Mouse (Mus musculus): ENCODE results near the gene Sf3a3.

The Sf3a3 gene

GRCm38 (mm10) chr4:124738013-124738412 is 23.4 kb downstream of the Sf3a3 start:
- no peak for DNase-seq (ENCODE audit: low read depth, low spot score)

- DNase-seq (ENCODE audit: low read depth, low spot score): no peak
Observed at GRCm38 (mm10) chr4:124738783-124739182, 24.2 kb downstream of the Sf3a3 start.

- DNase-seq (ENCODE audit: low read depth, low spot score): peak; percentile 95
Observed at GRCm38 (mm10) chr4:124741376-124742343, 27.1 kb downstream of the Sf3a3 start, which contains the start of gene Inpp5b. Inpp5b (plus strand) TSS chr4:124741850.

- peak; percentile 50 for DNase-seq (ENCODE audit: low read depth, low spot score)
Observed at GRCm38 (mm10) chr4:124742839-124743238, 28.3 kb downstream of the Sf3a3 start.

DNA sequence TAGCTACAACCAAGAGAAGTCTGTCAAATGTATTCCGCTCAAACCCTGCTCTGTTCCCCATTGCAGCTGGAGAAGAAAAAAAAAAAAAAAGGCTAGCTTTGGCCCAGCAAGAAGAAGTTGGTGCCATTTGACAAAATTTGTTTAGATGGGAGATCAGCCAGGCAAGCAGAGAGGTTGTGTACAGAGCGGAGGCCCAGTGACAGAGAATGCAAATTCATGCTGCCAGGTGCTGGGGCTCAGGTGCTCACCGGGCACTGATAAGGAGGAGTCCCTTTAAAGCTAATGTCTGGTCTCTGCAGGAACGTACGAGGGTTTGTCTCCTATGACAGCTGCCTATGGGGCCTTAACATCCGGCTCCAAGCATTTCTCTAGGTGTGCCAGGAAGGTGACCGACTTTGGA is 32.0 kb downstream of the Sf3a3 start:
- no peak for DNase-seq (ENCODE audit: low read depth, low spot score)

- DNase-seq (ENCODE audit: low read depth, low spot score): no peak
Observed at GRCm38 (mm10) chr4:124747851-124748250, 33.3 kb downstream of the Sf3a3 start.

- DNase-seq (ENCODE audit: low read depth, low spot score): peak; percentile 99
Observed at GRCm38 (mm10) chr4:124751300-124752250, 37.0 kb downstream of the Sf3a3 start.

DNA sequence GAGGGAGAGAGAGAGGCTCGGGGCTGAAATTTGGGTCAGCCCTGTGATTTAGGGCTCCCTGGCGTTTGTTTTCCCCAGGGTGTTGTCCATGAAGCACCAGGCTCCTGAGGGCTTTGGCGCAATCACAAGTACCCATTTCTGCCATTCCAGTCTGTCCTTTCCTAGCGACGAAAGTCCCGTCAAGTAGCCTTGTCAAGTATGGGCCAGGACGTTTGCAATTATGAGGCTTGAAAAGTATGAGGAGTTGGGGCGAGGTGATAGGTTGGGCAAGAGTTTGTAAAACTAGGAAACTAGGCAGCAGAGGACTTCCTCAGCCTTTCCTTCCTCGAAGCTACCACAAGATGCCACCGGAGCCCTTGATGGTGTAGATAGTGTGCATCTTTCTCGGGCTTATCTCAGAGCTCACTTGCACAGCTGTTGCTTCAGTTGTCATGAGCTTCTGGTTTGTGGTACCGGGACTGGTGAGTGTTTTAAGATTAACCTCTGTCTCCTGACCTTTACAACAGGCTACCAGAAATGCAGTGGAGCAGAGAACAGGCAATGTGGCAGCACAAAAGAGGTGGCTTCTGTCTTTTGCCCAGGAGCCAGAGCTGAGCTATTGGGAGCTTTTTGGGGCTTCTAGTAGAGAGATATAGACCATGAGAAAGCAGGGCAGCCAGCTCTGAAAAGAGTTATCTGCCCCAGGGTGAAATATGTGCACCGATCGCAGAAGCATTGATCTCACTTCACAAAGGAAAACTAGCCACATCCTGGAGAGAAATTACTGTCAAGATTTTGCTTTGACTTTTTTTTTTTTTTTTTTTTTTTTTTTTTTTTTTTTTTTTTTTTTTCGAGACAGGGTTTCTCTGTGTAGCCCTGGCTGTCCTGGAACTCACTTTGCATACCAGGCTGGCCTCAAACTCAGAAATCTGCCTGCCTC is 38.0 kb downstream of the Sf3a3 start:
- DNase-seq (ENCODE audit: low read depth, low spot score): peak; percentile 22

- DNase-seq (ENCODE audit: low read depth, low spot score): peak; percentile 22
Observed at GRCm38 (mm10) chr4:124755526-124755925, 41.0 kb downstream of the Sf3a3 start.

DNA sequence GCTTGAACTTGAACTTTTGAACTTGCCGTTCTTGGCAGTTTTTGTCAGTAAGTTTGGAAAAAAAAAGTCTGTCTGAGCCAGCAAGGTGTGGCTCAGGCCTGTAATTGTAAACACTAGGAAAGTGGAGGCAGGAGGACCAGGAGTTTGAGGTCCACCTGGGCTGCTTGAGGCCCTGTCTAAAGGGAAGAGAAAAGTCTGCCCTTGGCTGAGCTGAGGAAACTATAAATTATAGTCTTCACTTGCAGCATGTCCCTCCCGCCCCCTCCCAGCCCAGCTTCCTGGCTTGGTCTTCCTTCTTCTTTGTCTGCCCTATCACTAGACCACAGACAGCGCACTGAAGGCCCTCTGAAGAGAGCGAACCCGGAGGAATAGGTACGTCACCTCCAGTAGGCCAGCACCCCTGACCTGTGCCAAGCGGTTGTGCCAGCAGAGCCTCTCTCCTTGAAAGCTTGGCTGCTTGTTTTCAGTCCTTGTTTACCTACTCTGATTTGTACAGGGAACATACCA is 44.8 kb downstream of the Sf3a3 start:
- no peak for DNase-seq (ENCODE audit: low read depth, low spot score)

GRCm38 (mm10) chr4:124761201-124761600 is 46.6 kb downstream of the Sf3a3 start:
- no peak for DNase-seq (ENCODE audit: low read depth, low spot score)

DNA sequence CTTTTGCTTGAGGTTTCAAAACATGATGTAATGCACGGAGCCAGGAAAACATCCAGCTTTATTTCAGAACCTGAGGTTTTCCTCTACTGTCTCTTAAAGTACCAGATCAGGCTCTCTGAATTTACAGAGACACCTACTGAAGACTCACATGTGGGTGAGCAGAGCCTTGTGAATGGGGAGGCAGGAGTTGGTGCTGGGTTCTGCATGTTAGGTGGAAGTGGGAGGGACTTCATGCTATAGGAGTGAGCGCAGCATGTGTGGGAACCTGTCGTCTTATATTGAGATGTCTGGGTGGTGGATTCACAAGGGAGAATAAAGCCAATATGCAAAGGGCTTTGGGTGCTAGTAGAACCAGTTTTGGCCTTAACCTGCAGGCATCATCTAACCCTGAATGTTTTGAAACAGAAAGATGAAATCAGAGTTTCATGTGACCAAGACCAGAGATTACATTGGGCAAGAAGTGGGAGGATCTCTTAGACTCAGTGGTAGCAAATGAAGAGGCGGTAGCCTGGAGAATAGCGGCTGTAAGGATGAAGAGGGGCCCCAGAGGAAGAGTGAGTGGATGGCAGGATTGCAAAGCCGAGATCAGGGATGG is 48.4 kb downstream of the Sf3a3 start:
- peak; percentile 45 for DNase-seq (ENCODE audit: low read depth, low spot score)

- DNase-seq (ENCODE audit: low read depth, low spot score): peak; percentile 75
Observed at GRCm38 (mm10) chr4:124765802-124766565, 51.4 kb downstream of the Sf3a3 start.

DNA sequence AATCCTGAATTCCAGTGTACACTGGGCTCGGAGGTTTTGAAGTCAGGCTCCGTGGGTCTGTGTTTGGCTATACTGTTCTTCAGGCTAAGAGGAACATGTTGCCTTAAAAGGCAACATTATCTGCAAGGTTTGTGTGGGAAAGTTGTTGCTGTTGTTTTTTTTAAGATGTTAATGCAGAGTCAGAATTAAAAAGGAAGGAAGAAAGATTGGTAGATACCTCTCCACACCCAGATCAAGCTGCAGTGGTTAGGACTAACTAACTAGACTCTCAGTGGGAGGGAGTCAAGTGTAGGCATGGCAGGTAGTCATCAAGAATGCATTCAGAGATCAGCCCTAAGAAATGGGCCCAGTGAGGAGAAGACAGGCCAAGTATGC is 52.0 kb downstream of the Sf3a3 start:
- no peak for DNase-seq (ENCODE audit: low read depth, low spot score)

GRCm38 (mm10) chr4:124768963-124769591 is 54.5 kb downstream of the Sf3a3 start:
- peak; percentile 63 for DNase-seq (ENCODE audit: low read depth, low spot score)

DNA sequence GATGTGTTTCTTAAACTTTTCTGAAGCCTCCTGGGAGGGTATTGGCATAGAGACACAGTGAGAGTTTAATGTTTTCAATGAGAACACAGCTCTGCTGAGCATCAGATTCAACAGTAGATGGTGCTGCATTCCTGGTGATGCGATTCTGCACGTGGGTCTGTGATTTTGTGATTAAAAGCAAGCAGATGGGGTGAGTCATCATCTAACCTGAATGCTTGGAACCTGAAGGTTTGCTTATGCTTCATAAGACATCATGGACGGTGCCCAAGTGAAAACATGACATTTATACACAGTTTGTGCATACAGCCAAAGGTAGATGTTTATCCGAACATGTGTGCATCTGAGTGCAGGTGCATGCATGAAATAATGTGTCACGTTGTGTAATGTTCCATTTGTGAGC is 56.0 kb downstream of the Sf3a3 start:
- DNase-seq (ENCODE audit: low read depth, low spot score): peak; percentile 95

DNA sequence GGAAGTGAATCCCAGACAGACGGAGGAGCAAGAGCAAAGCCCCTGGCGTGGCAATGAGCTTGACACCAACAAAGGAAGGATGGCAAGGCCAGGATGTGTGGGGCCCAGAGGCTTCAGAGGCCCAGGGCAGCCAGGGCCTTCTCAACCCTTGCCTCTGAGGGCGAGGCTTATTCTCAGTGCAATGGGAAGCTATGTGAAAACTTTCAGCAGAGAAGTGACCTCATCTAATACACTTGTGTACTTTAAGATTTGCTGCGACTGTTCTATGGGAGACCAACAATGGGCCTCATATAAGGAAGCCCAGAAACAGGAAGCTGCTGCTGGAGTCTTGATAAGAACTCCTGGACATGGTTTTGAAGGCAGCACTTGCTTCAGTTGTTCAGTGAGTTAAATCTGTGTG is 57.5 kb downstream of the Sf3a3 start:
- no peak for DNase-seq (ENCODE audit: low read depth, low spot score)

- DNase-seq (ENCODE audit: low read depth, low spot score): no peak
Observed at GRCm38 (mm10) chr4:124773449-124773848, 58.9 kb downstream of the Sf3a3 start.

DNA sequence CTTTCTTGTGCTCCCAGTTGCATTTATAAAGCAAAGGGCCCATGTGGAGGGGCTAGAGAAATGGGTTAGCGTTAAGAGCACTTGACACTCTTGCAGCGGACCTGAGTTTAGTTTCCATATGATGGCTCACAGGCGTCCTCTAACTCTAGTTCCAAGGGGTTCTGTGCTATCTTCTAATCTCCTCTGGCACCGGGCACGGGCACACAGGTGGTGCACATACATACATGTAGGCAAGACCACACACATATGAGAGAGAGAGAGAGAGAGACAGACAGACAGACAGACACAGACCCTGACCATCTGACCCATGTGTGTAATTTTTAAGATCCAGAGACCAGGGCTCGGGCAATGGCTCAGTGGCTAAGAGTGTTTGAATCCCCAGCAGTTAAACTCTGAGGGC is 59.4 kb downstream of the Sf3a3 start:
- no peak for DNase-seq (ENCODE audit: low read depth, low spot score)

Data from brain, adult 2 months (tissue).